Mouse (Mus musculus) heart, postnatal 36 days (tissue): ENCODE results near the gene Scnm1. TPM values are rescaled to one million over a fixed set of nuclear protein-coding genes. Genes with fewer than 3 reads are reported as not detected.
"Not testable (repeated sequence)": the region's sequence is repeated elsewhere in the genome, so short reads cannot be mapped to it uniquely, and the experiment has no call there.

ENCODE experiments used
- DNase-seq, 2 experiments: peaks; one replicate each; pipeline ENCODE4 v3.0.0; 2021 to 2022
- intact Hi-C: fragments of 180-260 bp; cut with DNase I; formaldehyde crosslinking; loops from one replicate; pipeline ENCODE4 v1.15.1; 2025
- total RNA-seq, 2 experiments: library from RNA; stranded (reverse); gene quantifications; 2 replicates each; pipeline ENCODE4 v1.2.3; 2021

Scnm1 gene
- total RNA-seq, 2 experiments from 2014 or later, result 24.1 to 37.5 TPM

- no peak for DNase-seq
- intact Hi-C loops, result loop anchor here (5.0 kb wide), 1 partner anchor 103 kb away; no protein-coding TSS in a partner anchor
Observed at GRCm38 (mm10) chr3:95159511-95159986, 25.7 kb upstream of the Scnm1 start.

GRCm38 (mm10) chr3:95153874-95154273 is 20.1 kb upstream of the Scnm1 start:
- DNase-seq, result peak in 1 of 2 experiments; percentile 60
- intact Hi-C loops, result no loop called here

- intact Hi-C loops, result no loop called here
- no peak for DNase-seq
Observed at GRCm38 (mm10) chr3:95147924-95148323, 14.1 kb upstream of the Scnm1 start.

GRCm38 (mm10) chr3:95142617-95143011 is 8.8 kb upstream of the Scnm1 start:
- intact Hi-C loops, result loop anchor here (1.0 to 2.0 kb wide), 3 partner anchors 32 to 121 kb away; partner anchors contain the start of gene Gabpb2
- peak; percentile 90 to 95 for DNase-seq

- DNase-seq, result peak in 1 of 2 experiments; percentile 31
Observed at GRCm38 (mm10) chr3:95141952-95142616, 8.3 kb upstream of the Scnm1 start, which contains the start of gene Tnfaip8l2. Tnfaip8l2 (minus strand) TSS chr3:95142360.

GRCm38 (mm10) chr3:95141474-95141873 is 7.7 kb upstream of the Scnm1 start:
- intact Hi-C loops, result no loop called here
- DNase-seq, result peak in 1 of 2 experiments; percentile 31

More at GRCm38 (mm10) chr3:95141952-95142616, 8.3 kb upstream of the Scnm1 start, which contains the start of gene Tnfaip8l2:
- intact Hi-C loops, result loop anchor here (1.0 to 2.0 kb wide), 3 partner anchors 32 to 121 kb away; partner anchors contain the start of gene Gabpb2

GRCm38 (mm10) chr3:95140795-95141194 is 7.0 kb upstream of the Scnm1 start:
- no peak for DNase-seq
- intact Hi-C loops, result no loop called here

- intact Hi-C loops, result no loop called here
- DNase-seq, result no peak
Observed at GRCm38 (mm10) chr3:95140289-95140595, 6.4 kb upstream of the Scnm1 start.

- DNase-seq, result peak in 1 of 2 experiments; percentile 24
Observed at GRCm38 (mm10) chr3:95139586-95140288, 5.9 kb upstream of the Scnm1 start.

GRCm38 (mm10) chr3:95136336-95136735 is 2.5 kb upstream of the Scnm1 start:
- intact Hi-C loops, result no loop called here
- DNase-seq, result no peak

More at GRCm38 (mm10) chr3:95139586-95140288, 5.9 kb upstream of the Scnm1 start:
- intact Hi-C loops, result no loop called here

- DNase-seq, result no peak
- intact Hi-C loops, result no loop called here
Observed at GRCm38 (mm10) chr3:95135433-95136052, 1.7 kb upstream of the Scnm1 start.

- DNase-seq, result peak; percentile 47 to 51
- intact Hi-C loops, result no loop called here
Observed at GRCm38 (mm10) chr3:95135023-95135422, 1.2 kb upstream of the Scnm1 start.

GRCm38 (mm10) chr3:95134133-95134532 is 322 bp upstream of the Scnm1 start:
- DNase-seq, intact Hi-C loops: not testable (repeated sequence)

- no peak for DNase-seq
- intact Hi-C loops, result loop anchor here (2.0 kb wide), 1 partner anchor 22 kb away; the partner anchor contains the start of gene Vps72
Observed at GRCm38 (mm10) chr3:95133176-95133575, 635 bp downstream of the Scnm1 start.

- intact Hi-C loops, result loop anchor here (2.0 kb wide), 1 partner anchor 22 kb away; the partner anchor contains the start of gene Vps72
- not testable (repeated sequence) for DNase-seq
Observed at GRCm38 (mm10) chr3:95132389-95132788, 1.4 kb downstream of the Scnm1 start.

- no peak for DNase-seq
- intact Hi-C loops, result no loop called here
Observed at GRCm38 (mm10) chr3:95130081-95130480, 3.7 kb downstream of the Scnm1 start.

- intact Hi-C loops, result no loop called here
- DNase-seq, result peak in 1 of 2 experiments; percentile 52
Observed at GRCm38 (mm10) chr3:95129226-95129651, 4.6 kb downstream of the Scnm1 start.

GRCm38 (mm10) chr3:95124972-95125371 is 8.8 kb downstream of the Scnm1 start:
- intact Hi-C loops, result no loop called here
- peak; percentile 40 to 46 for DNase-seq

- no peak for DNase-seq
- intact Hi-C loops, result no loop called here
Observed at GRCm38 (mm10) chr3:95124246-95124645, 9.6 kb downstream of the Scnm1 start, which contains the start of gene Tmod4. Tmod4 (plus strand) TSS chr3:95124476.

GRCm38 (mm10) chr3:95121580-95121979 is 12.2 kb downstream of the Scnm1 start:
- no peak for DNase-seq
- intact Hi-C loops, result no loop called here

- no peak for DNase-seq
- intact Hi-C loops, result no loop called here
Observed at GRCm38 (mm10) chr3:95117751-95118150, 16.1 kb downstream of the Scnm1 start.
